Comparison of ENCODE assay signal across 15 mouse cellular contexts in the genomic region with DNA sequence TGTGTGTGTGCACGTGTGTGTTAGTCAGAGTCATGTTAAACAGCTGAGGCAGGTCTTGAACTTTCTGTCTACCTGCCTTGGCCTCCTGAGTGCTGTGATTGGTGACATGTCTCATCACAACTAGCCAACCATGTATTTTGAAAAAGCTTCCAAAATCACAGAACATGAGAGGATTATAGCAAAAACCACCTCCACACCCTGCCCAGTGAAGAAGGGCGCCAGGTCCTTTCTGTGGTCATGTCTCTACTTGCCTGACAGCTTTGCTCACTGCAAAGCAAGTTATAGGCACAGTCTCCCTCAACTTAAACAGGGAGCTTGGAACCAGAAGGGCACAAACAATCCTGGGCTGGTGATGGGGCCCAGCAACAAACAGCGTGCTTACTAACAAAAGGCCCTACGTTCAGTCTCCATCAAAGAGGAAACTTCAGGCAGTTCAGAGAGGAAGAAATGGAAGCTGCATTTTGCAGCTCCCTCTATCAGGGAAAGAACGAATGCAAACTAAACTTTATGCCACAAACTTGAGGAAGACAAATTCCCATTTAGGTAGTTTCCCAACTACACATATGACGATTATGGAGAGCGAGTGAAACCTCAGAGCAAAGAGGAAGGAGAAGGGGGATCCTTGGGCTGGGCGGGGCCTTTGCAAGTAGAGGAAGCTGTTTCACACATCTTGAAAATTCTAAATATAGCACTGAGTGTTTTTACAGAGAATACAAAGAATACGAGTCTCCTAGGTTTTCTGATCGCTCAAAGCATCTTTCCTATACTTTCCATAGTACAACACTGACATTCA.
A peak's percentile ranks its signal among the peaks of the same experiment; 100 is the strongest.
DNase-seq lines count a peak whose midpoint lies in the region; ATAC-seq and TF ChIP-seq lines count a peak whose summit lies in the region.
"Had no signal": no experiment of that assay in that cellular context is flagged by ENCODE, and none has a peak within 500 bp of the region (broad histone marks: within the 10 kb centered on the region; RNA-seq: fewer than 3 reads in every experiment).

No protein-coding gene starts in this region.

- peaks cover 4% of the 10 kb centered on the region for H3K9me3 ChIP-seq in CH12.LX (replicated peaks; ENCODE audit: low read length)
- H3K9me3 ChIP-seq in liver, embryonic 16.5 days (replicated peaks; ENCODE audit: control insufficient read depth, low read length): no peaks in the 10 kb centered on the region
- no peaks in the 10 kb centered on the region for H3K9me3 ChIP-seq in forebrain, embryonic 16.5 days (ENCODE audit: control insufficient read depth, low read length)
- H3K9me3 ChIP-seq in forebrain, embryonic 10.5 days: no peaks in the 10 kb centered on the region
- H3K9me3 ChIP-seq: embryonic facial prominence, embryonic 10.5 days; heart, embryonic 15.5 days; limb, embryonic 13.5 days; midbrain, embryonic 12.5 days had no signal

- H3K4me2 ChIP-seq in CH12.LX (ENCODE audit: insufficient read depth, low read depth, poor library complexity, severe bottlenecking): peak overlapping the region; percentile 43
- H3K4me2 ChIP-seq in liver, embryonic 16.5 days (ENCODE audit: low read depth, low read length): no peak overlapping the region; the same call in 1 of the 2 replicates
- no peak overlapping the region for H3K4me2 ChIP-seq in forebrain, embryonic 16.5 days (ENCODE audit: low read length)
- H3K4me2 ChIP-seq: heart, embryonic 15.5 days; limb, embryonic 13.5 days; midbrain, embryonic 12.5 days had no signal

- peaks cover 17 to 41% of the 10 kb centered on the region in 2 experiments for H3K4me1 ChIP-seq in CH12.LX (ENCODE audit: control insufficient read depth in 1 of 2, insufficient read depth in 2 of 2)
- H3K4me1 ChIP-seq in liver, embryonic 16.5 days (ENCODE audit: control insufficient read depth, low read depth, low read length): no peaks in the 10 kb centered on the region; the same call in 1 of the 2 replicates
- 0 out of 2 replicates have a peak, but pooled peaks cover 3% of the 10 kb centered on the region for H3K4me1 ChIP-seq in forebrain, embryonic 16.5 days (replicated peaks; ENCODE audit: control insufficient read depth, insufficient read depth, low read length)
- peaks cover 8% of the 10 kb centered on the region for H3K4me1 ChIP-seq in forebrain, embryonic 10.5 days
- H3K4me1 ChIP-seq: heart, embryonic 15.5 days had no signal

- in situ Hi-C loops in CH12.LX (cut with MboI; ENCODE audit: low pct_ligation_motif_present, low pct_unique_long_range_greater_than_20kb, low sequenced_read_pairs): no loop called here

- no peak for TF ChIP-seq RAD21 in CH12.LX (IDR thresholded peaks at IDR 0.05; ENCODE audit: low read depth, low read length)

- dilution Hi-C loops in CH12.LX (cut with MboI; ENCODE audit: extremely low pct_ligation_motif_present, extremely low pct_unique_long_range_greater_than_20kb, low sequenced_read_pairs): no loop called here

- no peaks in the 10 kb centered on the region for H3K79me2 ChIP-seq in CH12.LX (replicated peaks; ENCODE audit: control insufficient read depth, extremely low read depth, insufficient read depth, poor library complexity, severe bottlenecking)

- peaks cover 17 to 31% of the 10 kb centered on the region in 2 experiments for H3K36me3 ChIP-seq in CH12.LX (replicated peaks in 1 of 2; ENCODE audit: control insufficient read depth in 1 of 2, insufficient read depth in 1 of 2, low read length in 1 of 2)
- H3K36me3 ChIP-seq in liver, embryonic 16.5 days (ENCODE audit: control insufficient read depth, insufficient read depth): no peaks in the 10 kb centered on the region
- no peaks in the 10 kb centered on the region for H3K36me3 ChIP-seq in forebrain, embryonic 16.5 days (ENCODE audit: control insufficient read depth, insufficient read depth)
- no peaks in the 10 kb centered on the region for H3K36me3 ChIP-seq in forebrain, embryonic 10.5 days (replicated peaks)
- H3K36me3 ChIP-seq: embryonic facial prominence, embryonic 10.5 days; heart, embryonic 15.5 days; limb, embryonic 13.5 days; midbrain, embryonic 12.5 days had no signal

- H3K27me3 ChIP-seq in CH12.LX (replicated peaks): no peaks in the 10 kb centered on the region
- no peaks in the 10 kb centered on the region for H3K27me3 ChIP-seq in liver, embryonic 16.5 days (ENCODE audit: control insufficient read depth, insufficient read depth, low read depth, low read length)
- H3K27me3 ChIP-seq in forebrain, embryonic 16.5 days (replicated peaks; ENCODE audit: control insufficient read depth, insufficient read depth, low read length): peaks cover 2% of the 10 kb centered on the region; the same call in 1 of the 2 replicates
- H3K27me3 ChIP-seq in forebrain, embryonic 10.5 days (ENCODE audit: poor library complexity, severe bottlenecking): peaks cover 25% of the 10 kb centered on the region

- peak; percentile 39; the same call in 1 of the 2 replicates for TF ChIP-seq POLR2A in CH12.LX (IDR thresholded peaks at IDR 0.05; ENCODE audit: low read depth, low read length)

- 40% methylated on average over 10 of the region's 10 CpGs for WGBS in liver, embryonic 16.5 days (ENCODE audit: insufficient replicate concordance)
- 83% methylated on average over 10 of the region's 10 CpGs for WGBS in forebrain, embryonic 16.5 days
- WGBS in forebrain, embryonic 10.5 days: 88% methylated on average over 10 of the region's 10 CpGs

- H3K27ac ChIP-seq in CH12.LX (ENCODE audit: insufficient read depth, low read depth): peak overlapping the region; percentile 62
- H3K27ac ChIP-seq in liver, embryonic 16.5 days (ENCODE audit: low read length): 0 out of 2 replicates have a peak overlapping the region, but pooled peaks have one; percentile 12
- H3K27ac ChIP-seq in forebrain, embryonic 16.5 days (ENCODE audit: low read length): no peak overlapping the region
- no peak overlapping the region for H3K27ac ChIP-seq in forebrain, embryonic 10.5 days
- H3K27ac ChIP-seq: embryonic facial prominence, embryonic 10.5 days; heart, embryonic 15.5 days; limb, embryonic 13.5 days; midbrain, embryonic 12.5 days had no signal

- TF ChIP-seq CTCF in CH12.LX (conservative IDR thresholded peaks at IDR 0.05 in 1 of 2, IDR thresholded peaks at IDR 0.05 in 1 of 2; ENCODE audit: low read depth in 2 of 2, low read length in 2 of 2): no peak

- TF ChIP-seq EP300 in CH12.LX (IDR thresholded peaks at IDR 0.05; ENCODE audit: low read length): peak; percentile 68

- DNase-seq in A20 (ENCODE audit: low read depth, low spot score): peak; percentile 67
- DNase-seq in CH12.LX (ENCODE audit: extremely low read depth): peak; percentile 80
- DNase-seq in natural killer cell, adult 2 months (ENCODE audit: low spot score in 2 of 2): peak; percentile 62 to 63
- no peak for DNase-seq in forebrain, embryonic 10.5 days (ENCODE audit: extremely low spot score, low spot score)
- DNase-seq in left cerebral cortex, adult 8-10 months (ENCODE audit: low spot score in 2 of 2): no peak
- no peak for DNase-seq in layer of hippocampus, postnatal 36 days
- DNase-seq: adrenal gland, postnatal 10 days; cerebellum, adult 18-20 months had no signal

- peak overlapping the region in 1 of 3 experiments; percentile 14 for H3K4me3 ChIP-seq in CH12.LX (replicated peaks in 1 of 3; ENCODE audit: low read depth in 2 of 3, low read length in 2 of 3, poor library complexity in 1 of 3)
- H3K4me3 ChIP-seq in liver, embryonic 16.5 days (ENCODE audit: low read depth, low read length): no peak overlapping the region
- no peak overlapping the region for H3K4me3 ChIP-seq in forebrain, embryonic 16.5 days (replicated peaks; ENCODE audit: low read length)
- no peak overlapping the region for H3K4me3 ChIP-seq in forebrain, embryonic 10.5 days
- H3K4me3 ChIP-seq: embryonic facial prominence, embryonic 10.5 days; heart, embryonic 15.5 days; limb, embryonic 13.5 days; midbrain, embryonic 12.5 days had no signal

- H3K9ac ChIP-seq in CH12.LX (ENCODE audit: insufficient read depth, low read depth): no peak overlapping the region
- H3K9ac ChIP-seq in liver, embryonic 16.5 days (ENCODE audit: low read depth, low read length): no peak overlapping the region
- no peak overlapping the region for H3K9ac ChIP-seq in forebrain, embryonic 16.5 days (replicated peaks; ENCODE audit: low read depth, low read length)
- H3K9ac ChIP-seq: heart, embryonic 15.5 days; limb, embryonic 13.5 days; midbrain, embryonic 12.5 days had no signal

- ATAC-seq in liver, embryonic 16.5 days (ENCODE audit: low read depth): no peak
- ATAC-seq in forebrain, embryonic 16.5 days: no peak
- ATAC-seq: intestine, postnatal 0 days had no signal

TF ChIP-seq in CH12.LX, 34 proteins besides CTCF, POLR2A, EP300 and RAD21 (continues in another document):
- TF ChIP-seq JUND (conservative IDR thresholded peaks at IDR 0.05; ENCODE audit: low read depth, low read length): peak; percentile 45; the same call in 1 of the 2 replicates
- 0 out of 2 replicates have a peak, but pooled peaks have one; percentile 31 for TF ChIP-seq MXI1 (IDR thresholded peaks at IDR 0.05; ENCODE audit: low read depth, low read length)
- no peak for TF ChIP-seq NRF1 (IDR thresholded peaks at IDR 0.05; ENCODE audit: low read depth, low read length)
- peak; percentile 48 for TF ChIP-seq ELF1 (IDR thresholded peaks at IDR 0.05; ENCODE audit: low read depth, low read length)
- 0 out of 2 replicates have a peak, but pooled peaks have one; percentile 9 for TF ChIP-seq TBP (conservative IDR thresholded peaks at IDR 0.05; ENCODE audit: low read depth, low read length)
- peak; percentile 45 for TF ChIP-seq JUN (IDR thresholded peaks at IDR 0.05; ENCODE audit: insufficient read depth, low read depth, low read length)
- peak; percentile 61 for TF ChIP-seq BHLHE40 (IDR thresholded peaks at IDR 0.05; ENCODE audit: low read depth, low read length)
- TF ChIP-seq UBTF (IDR thresholded peaks at IDR 0.05; ENCODE audit: low read depth, low read length): no peak
- peak; percentile 35; the same call in 1 of the 2 replicates for TF ChIP-seq TCF12 (IDR thresholded peaks at IDR 0.05; ENCODE audit: low read depth, low read length)
- no peak for TF ChIP-seq RCOR1 (conservative IDR thresholded peaks at IDR 0.05; ENCODE audit: low read depth, low read length)
- peak; percentile 35; the same call in 1 of the 2 replicates for TF ChIP-seq MAFK (IDR thresholded peaks at IDR 0.05; ENCODE audit: insufficient replicate concordance, low read length)
- TF ChIP-seq CHD2 (IDR thresholded peaks at IDR 0.05; ENCODE audit: low read length): no peak
- peak; percentile 25; the same call in 1 of the 2 replicates for TF ChIP-seq SIN3A (IDR thresholded peaks at IDR 0.05; ENCODE audit: low read length)
- TF ChIP-seq CHD1 (IDR thresholded peaks at IDR 0.05; ENCODE audit: low read depth, low read length): peak; percentile 92
- no peak for TF ChIP-seq GABPA (IDR thresholded peaks at IDR 0.05; ENCODE audit: insufficient replicate concordance, low read depth, low read length)
- TF ChIP-seq MEF2A (IDR thresholded peaks at IDR 0.05; ENCODE audit: borderline replicate concordance, low read depth, low read length): peak; percentile 93
- no peak for TF ChIP-seq POLR2AphosphoS2 (IDR thresholded peaks at IDR 0.05; ENCODE audit: low read depth, low read length)
- no peak for TF ChIP-seq ZKSCAN1 (IDR thresholded peaks at IDR 0.05; ENCODE audit: borderline replicate concordance, low read depth, low read length)
- peak; percentile 89 for TF ChIP-seq IRF4 (IDR thresholded peaks at IDR 0.05; ENCODE audit: low read depth, low read length)

Comparison
In these comparisons a context has a peak if more than half of its experiments do, and no peak if none do; other contexts are left out.
1. DNase-seq: peak in A20 (single experiment), CH12.LX (single experiment) and natural killer cell, adult 2 months (2 of 2); none in forebrain, embryonic 10.5 days (single experiment), left cerebral cortex, adult 8-10 months (0 of 2) and layer of hippocampus, postnatal 36 days (0 of 2).
2. H3K27ac ChIP-seq: peak in CH12.LX (single experiment) and liver, embryonic 16.5 days (single experiment); none in forebrain, embryonic 16.5 days (single experiment) and forebrain, embryonic 10.5 days (single experiment).